Mouse (Mus musculus): Measurements from ENCODE around the gene Eif2b4. TPM values are rescaled to one million over a fixed set of nuclear protein-coding genes. Genes with fewer than 3 reads are reported as not detected.

The Eif2b4 gene
- 85.2 and 99.3 TPM in 2 replicates for polyA plus RNA-seq (2016; fragmentation: Nextera tagmentation; extraction: Ambion mirVana)

DNA sequence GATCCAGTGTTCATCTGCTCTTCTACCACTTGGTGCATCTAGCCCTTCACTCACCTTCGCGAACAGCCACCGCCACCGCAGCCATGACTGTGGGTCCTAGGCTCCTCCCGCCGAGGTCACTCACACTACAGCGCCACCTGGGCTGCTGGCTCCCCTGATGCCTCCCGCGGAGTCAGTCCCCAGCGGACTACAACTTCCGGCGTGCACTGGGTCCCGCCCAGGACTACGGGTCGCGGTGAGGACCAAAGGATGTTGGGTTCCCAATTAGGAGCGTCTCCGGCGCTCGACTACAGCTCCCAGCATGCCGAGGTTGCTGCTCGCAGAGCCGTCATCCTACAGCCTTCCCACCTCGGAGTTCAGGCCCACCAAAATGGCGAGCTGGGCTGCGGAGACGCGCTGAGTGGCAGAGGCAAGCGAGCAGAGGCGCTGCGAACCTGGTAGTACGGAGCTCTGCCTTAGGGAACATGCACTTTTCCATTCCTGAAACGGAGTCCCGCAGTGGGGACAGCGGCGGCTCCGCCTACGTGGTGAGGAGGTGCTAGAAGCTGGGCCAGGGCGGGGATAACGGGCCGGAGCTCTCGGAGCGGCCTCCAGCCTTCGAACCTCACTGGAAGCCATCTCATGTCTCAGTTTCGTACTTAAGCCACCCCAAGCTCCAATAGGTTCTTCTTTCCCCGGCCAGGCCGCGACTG, at the start of gene Eif2b4, which contains the start of gene Snx17:
Gene Eif2b4, minus strand, starts transcription at position 492 of the 692 bp plus-strand sequence.
Gene Snx17, plus strand, starts transcription at position 289 of the 692 bp plus-strand sequence.
- Histone ChIP-seq H3K4me1 (replicated peaks) (peaks cover 24% of the 10 kb centered on the region), H3K27ac (peak within 1 kb of the TSS; percentile 92), H3K27me3 (ENCODE audit: insufficient read depth, poor library complexity, severe bottlenecking) (no peaks in the 10 kb centered on the region), H3K9me3 (no peaks in the 10 kb centered on the region), H3K36me3 (peaks cover 74% of the 10 kb centered on the region), H3K4me3 (peak within 1 kb of the TSS; percentile 94)
- peak; percentile 99 for DNase-seq (ENCODE audit: low spot score)
- WGBS = 0% methylated on average over 48 of the region's 48 CpGs

- DNase-seq (ENCODE audit: low spot score) = no peak
- H3K4me1 ChIP-seq (replicated peaks) = peaks cover 17% of the 10 kb centered on the region
- peak overlapping the region; percentile 96 for H3K4me3 ChIP-seq
- H3K27ac ChIP-seq = no peak overlapping the region
- WGBS = 28% methylated on average over 10 of the region's 10 CpGs
- H3K36me3 ChIP-seq = peaks cover 38% of the 10 kb centered on the region
- H3K9me3 ChIP-seq = no peaks in the 10 kb centered on the region
- no peaks in the 10 kb centered on the region for H3K27me3 ChIP-seq (ENCODE audit: insufficient read depth, poor library complexity, severe bottlenecking)
Measured at GRCm38 (mm10) chr5:31242191-31242590, 49.0 kb upstream of the Eif2b4 start.

DNA sequence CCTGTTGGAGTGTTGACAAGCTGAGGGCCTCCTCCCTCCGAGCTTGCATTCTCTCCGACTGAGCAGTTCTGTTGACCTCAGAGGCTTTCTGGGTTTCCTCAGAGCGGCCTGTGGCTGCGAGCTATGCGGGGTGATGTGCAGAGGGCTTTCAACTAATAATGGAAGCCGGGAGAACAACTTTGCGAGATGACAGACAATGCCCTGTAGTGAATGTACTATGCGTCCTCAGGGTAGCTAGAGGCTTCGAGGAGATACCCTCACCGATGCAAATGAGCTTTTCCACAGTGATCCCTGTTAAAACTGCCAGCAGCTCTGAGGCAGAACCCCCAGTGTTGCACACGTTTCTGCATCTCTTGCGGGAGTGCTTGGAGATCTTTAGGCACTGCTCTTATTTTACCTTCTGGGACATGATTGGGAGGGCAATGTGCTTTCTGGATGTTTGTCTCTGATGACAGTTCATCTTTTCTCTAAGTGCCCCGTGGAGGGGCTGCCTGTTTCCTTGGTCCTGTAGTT, 48.3 kb upstream of the Eif2b4 start:
- Histone ChIP-seq H3K27ac (peak overlapping the region; percentile 98), H3K4me3 (peak overlapping the region; percentile 96), H3K27me3 (ENCODE audit: insufficient read depth, poor library complexity, severe bottlenecking) (no peaks in the 10 kb centered on the region), H3K9me3 (no peaks in the 10 kb centered on the region), H3K36me3 (peaks cover 32% of the 10 kb centered on the region), H3K4me1 (replicated peaks) (peaks cover 17% of the 10 kb centered on the region)
- WGBS = under 1% methylated on average over 13 of the region's 13 CpGs
- DNase-seq (ENCODE audit: low spot score) = no peak

DNA sequence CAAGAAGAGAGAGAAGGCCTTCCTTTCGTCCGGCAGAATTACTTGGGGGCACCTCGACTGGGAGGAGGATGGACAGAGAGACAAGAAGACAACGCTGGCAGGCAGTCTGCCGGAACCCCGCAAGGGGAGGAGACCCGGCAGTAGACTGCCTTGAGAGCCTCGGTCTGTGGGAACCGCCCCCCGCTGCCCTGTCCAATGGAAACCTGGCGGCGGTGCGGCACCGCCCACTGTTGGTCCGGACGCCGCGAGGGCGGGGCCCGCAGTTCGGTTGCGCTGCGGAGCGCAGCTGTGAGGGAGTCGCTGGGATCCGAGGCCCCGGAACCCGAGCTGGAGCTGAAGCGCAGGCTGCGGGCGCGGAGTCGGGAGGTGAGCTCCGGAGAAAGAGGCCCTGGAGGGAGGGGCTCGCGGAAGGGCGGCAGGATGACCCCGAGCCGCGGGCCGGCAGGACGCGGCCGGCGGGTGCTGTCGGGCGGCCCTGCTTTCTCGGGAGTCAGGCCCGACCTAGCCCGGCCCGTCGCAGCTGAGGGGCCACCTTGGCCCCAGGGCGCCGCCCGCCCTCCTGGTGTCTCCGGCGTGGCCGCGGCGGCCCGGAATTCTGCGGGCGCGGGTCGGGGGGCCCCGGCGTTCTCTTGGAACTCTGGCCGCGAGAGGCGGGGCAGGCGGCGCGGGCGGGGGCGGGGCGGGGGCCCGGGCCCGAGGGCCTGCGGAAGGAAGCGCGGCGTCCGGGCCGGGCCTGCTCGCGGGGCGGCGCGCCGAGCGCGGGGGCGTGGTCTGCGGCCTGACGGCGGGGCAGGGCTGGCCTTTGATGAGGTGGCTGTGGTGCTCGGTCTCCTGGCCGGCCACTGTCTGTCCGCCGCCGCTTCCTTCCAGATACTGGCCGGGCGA, 47.6 kb upstream of the Eif2b4 start, which contains the start of the genes Nrbp1 and Gm9970:
Gene Nrbp1, plus strand, starts transcription at position 228 of the 885 bp plus-strand sequence.
Gene Gm9970, minus strand, starts transcription at position 596 of the 885 bp plus-strand sequence.
- 1% methylated on average over 103 of the region's 103 CpGs for WGBS
- H3K27me3 ChIP-seq (ENCODE audit: insufficient read depth, poor library complexity, severe bottlenecking) = no peaks in the 10 kb centered on the region
- H3K4me3 ChIP-seq = peak within 1 kb of the TSS; percentile 96
- peak; percentile 96 for DNase-seq (ENCODE audit: low spot score)
- H3K27ac ChIP-seq = peak within 1 kb of the TSS; percentile 98
- 0 out of 2 replicates have a peak, but pooled peaks cover 2% of the 10 kb centered on the region for H3K9me3 ChIP-seq
- H3K36me3 ChIP-seq = peaks cover 25% of the 10 kb centered on the region
- peaks cover 17% of the 10 kb centered on the region for H3K4me1 ChIP-seq (replicated peaks)

DNA sequence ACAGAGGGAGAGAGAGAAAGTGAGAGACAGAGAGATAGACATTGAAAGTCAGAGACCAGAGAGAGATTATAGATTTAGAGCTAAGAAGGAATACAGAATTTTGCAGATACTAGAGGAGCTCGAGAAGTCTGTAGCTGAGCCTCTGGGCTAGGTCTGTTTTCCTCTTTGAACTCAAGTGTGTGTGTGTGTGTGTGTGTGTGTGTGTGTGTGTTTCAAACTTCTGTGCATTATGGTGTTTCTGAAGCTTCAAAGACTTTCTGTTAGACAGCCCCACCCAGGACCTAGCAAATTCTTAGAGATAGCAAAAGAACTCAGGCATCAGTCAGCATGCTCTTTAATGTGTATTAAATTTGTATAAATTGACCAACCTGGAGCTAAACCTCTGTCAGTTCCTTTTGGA, 33.4 kb upstream of the Eif2b4 start:
- Histone ChIP-seq H3K27me3 (ENCODE audit: insufficient read depth, poor library complexity, severe bottlenecking) (no peaks in the 10 kb centered on the region), H3K4me1 (replicated peaks) (0 out of 2 replicates have a peak, but pooled peaks cover under 1% of the 10 kb centered on the region), H3K4me3 (no peak overlapping the region), H3K9me3 (no peaks in the 10 kb centered on the region), H3K27ac (no peak overlapping the region), H3K36me3 (no peaks in the 10 kb centered on the region)
- no peak for DNase-seq (ENCODE audit: low spot score)
- 80% methylated on average over 1 of the region's 1 CpGs for WGBS

GRCm38 (mm10) chr5:31222696-31223095, 29.5 kb upstream of the Eif2b4 start:
- WGBS = 91% methylated on average over 9 of the region's 9 CpGs
- H3K4me3 ChIP-seq = no peak overlapping the region
- peaks cover 18% of the 10 kb centered on the region for H3K4me1 ChIP-seq (replicated peaks)
- no peak overlapping the region for H3K27ac ChIP-seq
- no peaks in the 10 kb centered on the region for H3K27me3 ChIP-seq (ENCODE audit: insufficient read depth, poor library complexity, severe bottlenecking)
- DNase-seq (ENCODE audit: low spot score) = no peak
- H3K36me3 ChIP-seq = 0 out of 2 replicates have a peak, but pooled peaks cover under 1% of the 10 kb centered on the region
- no peaks in the 10 kb centered on the region for H3K9me3 ChIP-seq

DNA sequence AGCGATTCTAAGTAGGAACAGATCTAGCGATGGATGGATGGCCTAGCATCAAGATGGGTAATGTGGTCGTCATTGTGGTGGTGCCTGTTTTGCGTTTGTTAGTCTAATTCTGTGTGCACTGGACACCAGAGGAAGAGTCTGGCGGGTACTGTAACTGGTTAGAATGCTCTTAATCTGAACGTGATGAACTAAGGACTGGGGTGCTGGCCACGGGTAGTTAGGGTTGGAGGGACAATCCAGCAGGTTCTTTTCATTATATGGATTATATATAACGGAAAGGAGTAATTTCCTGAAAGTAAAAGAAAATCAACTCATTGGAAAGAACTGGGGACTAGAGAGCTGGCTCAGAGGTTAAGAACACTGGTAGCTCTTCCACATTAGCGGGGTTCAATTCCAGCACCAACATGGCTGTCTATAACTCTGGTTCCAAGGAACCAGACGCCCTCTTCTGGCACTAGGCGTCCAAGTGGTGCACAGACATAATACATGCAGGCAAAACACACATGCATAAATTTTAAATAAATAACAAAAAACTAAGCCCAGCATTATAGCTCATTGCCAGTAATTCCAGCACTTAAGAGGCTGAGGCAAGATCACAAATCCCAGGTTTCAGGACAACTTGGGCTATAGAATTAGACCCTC, 28.2 kb upstream of the Eif2b4 start:
- Histone ChIP-seq H3K4me3 (peak overlapping the region; percentile 99), H3K4me1 (replicated peaks) (peaks cover 18% of the 10 kb centered on the region), H3K36me3 (0 out of 2 replicates have a peak, but pooled peaks cover 6% of the 10 kb centered on the region), H3K9me3 (no peaks in the 10 kb centered on the region), H3K27ac (peak overlapping the region; percentile 97), H3K27me3 (ENCODE audit: insufficient read depth, poor library complexity, severe bottlenecking) (no peaks in the 10 kb centered on the region)
- DNase-seq (ENCODE audit: low spot score) = peak; percentile 49
- 15% methylated on average over 11 of the region's 11 CpGs for WGBS

- under 1% methylated on average over 70 of the region's 70 CpGs for WGBS
- peaks cover 18% of the 10 kb centered on the region for H3K4me1 ChIP-seq (replicated peaks)
Measured at GRCm38 (mm10) chr5:31220448-31221303, 27.4 kb upstream of the Eif2b4 start, which contains the start of gene Ppm1g. Gene Ppm1g, minus strand, starts transcription at chr5:31220687.

DNA sequence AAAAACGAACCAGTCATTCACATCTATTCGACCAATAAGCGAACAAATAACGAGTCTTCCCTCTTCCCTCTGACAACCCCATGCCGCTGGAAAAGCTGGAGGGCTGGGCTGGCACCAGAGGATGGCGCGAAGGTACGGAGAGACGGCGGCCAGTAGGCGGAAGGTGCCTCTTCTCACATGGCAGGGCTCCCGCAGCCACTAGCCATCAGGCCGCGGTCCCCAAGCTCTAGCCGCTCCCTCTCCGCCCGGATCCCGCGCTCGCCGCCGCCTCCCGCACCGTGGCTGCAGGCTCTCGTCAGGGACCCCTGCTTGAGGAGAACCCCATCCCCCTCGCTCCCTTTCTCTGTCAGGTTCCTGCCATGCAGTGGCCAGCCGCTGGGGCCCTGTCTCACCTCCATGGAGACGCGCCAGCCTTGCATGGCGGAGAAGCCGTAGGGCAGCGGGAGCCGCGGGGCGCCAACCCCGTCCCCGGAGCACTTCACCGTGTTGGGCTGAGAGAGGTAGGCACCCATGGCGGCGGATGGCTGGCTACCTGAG, 26.7 kb upstream of the Eif2b4 start:
- no peak for DNase-seq (ENCODE audit: low spot score)
- no peaks in the 10 kb centered on the region for H3K9me3 ChIP-seq
- no peaks in the 10 kb centered on the region for H3K27me3 ChIP-seq (ENCODE audit: insufficient read depth, poor library complexity, severe bottlenecking)
- WGBS = under 1% methylated on average over 40 of the region's 40 CpGs
- H3K27ac ChIP-seq = peak overlapping the region; percentile 97
- H3K4me1 ChIP-seq (replicated peaks) = peaks cover 18% of the 10 kb centered on the region
- H3K4me3 ChIP-seq = peak overlapping the region; percentile 99
- H3K36me3 ChIP-seq = 0 out of 2 replicates have a peak, but pooled peaks cover 10% of the 10 kb centered on the region

More at GRCm38 (mm10) chr5:31220448-31221303, 27.4 kb upstream of the Eif2b4 start, which contains the start of gene Ppm1g:
- H3K36me3 ChIP-seq = 0 out of 2 replicates have a peak, but pooled peaks cover 10% of the 10 kb centered on the region
- peak; percentile 97 for DNase-seq (ENCODE audit: low spot score)
- H3K9me3 ChIP-seq = no peaks in the 10 kb centered on the region
- peak within 1 kb of the TSS; percentile 99 for H3K4me3 ChIP-seq
- H3K27me3 ChIP-seq (ENCODE audit: insufficient read depth, poor library complexity, severe bottlenecking) = no peaks in the 10 kb centered on the region
- H3K27ac ChIP-seq = peak within 1 kb of the TSS; percentile 97

DNA sequence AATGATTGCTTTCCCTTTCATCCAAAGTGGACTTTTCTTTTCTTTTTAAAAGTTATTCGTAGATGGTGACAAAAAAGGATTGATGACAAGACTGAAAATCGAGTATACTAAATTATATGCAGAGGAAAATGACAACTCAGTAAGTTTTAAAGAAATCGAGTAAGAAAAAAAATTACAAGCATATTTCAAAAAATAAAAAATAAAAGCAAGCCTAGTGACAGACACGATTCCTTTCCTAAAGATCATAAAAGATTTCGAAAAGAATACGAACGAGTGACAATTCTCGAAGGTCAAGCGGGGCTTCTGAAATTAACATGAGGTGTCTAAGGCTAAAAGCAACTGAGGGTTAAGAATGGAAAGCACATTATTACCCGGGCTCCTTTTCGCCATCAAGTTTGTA, 26.2 kb upstream of the Eif2b4 start:
- DNase-seq (ENCODE audit: low spot score) = no peak
- H3K36me3 ChIP-seq = 0 out of 2 replicates have a peak, but pooled peaks cover 10% of the 10 kb centered on the region
- WGBS = 2% methylated on average over 11 of the region's 11 CpGs
- no peaks in the 10 kb centered on the region for H3K27me3 ChIP-seq (ENCODE audit: insufficient read depth, poor library complexity, severe bottlenecking)
- no peaks in the 10 kb centered on the region for H3K9me3 ChIP-seq
- peak overlapping the region; percentile 99 for H3K4me3 ChIP-seq
- peak overlapping the region; percentile 97 for H3K27ac ChIP-seq
- H3K4me1 ChIP-seq (replicated peaks) = peaks cover 18% of the 10 kb centered on the region

DNA sequence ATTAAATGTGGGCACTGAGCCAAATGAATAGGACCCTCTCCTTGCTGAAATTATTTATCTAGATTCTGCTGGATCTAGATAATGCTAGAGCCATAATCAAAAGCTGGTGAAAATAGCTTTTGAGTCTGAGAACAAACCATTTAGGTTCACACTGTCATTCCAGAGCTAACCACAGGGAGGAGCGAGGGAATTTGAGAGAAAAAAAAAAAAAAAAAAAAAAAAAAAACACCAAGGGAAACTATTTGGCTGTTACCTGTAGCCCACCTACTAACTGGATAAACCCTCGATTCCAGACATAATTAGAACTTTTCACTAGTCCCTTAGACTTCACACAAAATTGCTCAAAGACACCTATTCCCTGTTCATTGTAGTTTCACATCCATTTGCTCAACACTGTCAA, 25.8 kb upstream of the Eif2b4 start:
- 7% methylated on average over 2 of the region's 2 CpGs for whole genome bisulfite sequencing
- Histone ChIP-seq H3K27ac (no peak overlapping the region), H3K4me3 (peak overlapping the region; percentile 99), H3K27me3 (ENCODE audit: insufficient read depth, poor library complexity, severe bottlenecking) (no peaks in the 10 kb centered on the region), H3K36me3 (0 out of 2 replicates have a peak, but pooled peaks cover 10% of the 10 kb centered on the region), H3K9me3 (no peaks in the 10 kb centered on the region), H3K4me1 (replicated peaks) (peaks cover 18% of the 10 kb centered on the region)
- no peak for DNase-seq (ENCODE audit: low spot score)

Measured in hindbrain, embryonic 10.5 days (tissue).